18 mouse cellular contexts compared by ENCODE assay signal in genomic region chrX:47641191-47641590, GRCm38 (mm10).
DNase-seq lines count a peak whose midpoint lies in the region; ATAC-seq and TF ChIP-seq lines count a peak whose summit lies in the region.
"Had no signal": no experiment of that assay in that cellular context is flagged by ENCODE, and none has a peak within 500 bp of the region (broad histone marks: within the 10 kb centered on the region; RNA-seq: fewer than 3 reads in every experiment).

No protein-coding gene starts in this region.

- no peaks in the 10 kb centered on the region for H3K27me3 ChIP-seq in forebrain, embryonic 13.5 days
- H3K27me3 ChIP-seq in forebrain, embryonic 16.5 days (replicated peaks; ENCODE audit: control insufficient read depth, insufficient read depth, low read length): no peaks in the 10 kb centered on the region
- no peaks in the 10 kb centered on the region for H3K27me3 ChIP-seq in heart, embryonic 10.5 days (ENCODE audit: insufficient read depth, poor library complexity, severe bottlenecking)
- H3K27me3 ChIP-seq: heart, embryonic 13.5 days; hindbrain, embryonic 12.5 days; hindbrain, embryonic 15.5 days had no signal

- ATAC-seq in forebrain, embryonic 13.5 days: peak; percentile 77
- peak; percentile 70 for ATAC-seq in forebrain, embryonic 16.5 days
- no peak for ATAC-seq in activated CD4-positive, CD25-positive, alpha-beta regulatory T cell, adult 4 months
- ATAC-seq: CD4-positive, CD25-positive, alpha-beta regulatory T cell, adult 4 months had no signal

- H3K9me3 ChIP-seq in forebrain, embryonic 13.5 days (replicated peaks): no peaks in the 10 kb centered on the region
- no peaks in the 10 kb centered on the region for H3K9me3 ChIP-seq in forebrain, embryonic 16.5 days (ENCODE audit: control insufficient read depth, low read length)
- no peaks in the 10 kb centered on the region for H3K9me3 ChIP-seq in heart, embryonic 10.5 days
- H3K9me3 ChIP-seq: heart, embryonic 13.5 days; hindbrain, embryonic 12.5 days; hindbrain, embryonic 15.5 days had no signal

- H3K27ac ChIP-seq in forebrain, embryonic 13.5 days: no peak overlapping the region
- no peak overlapping the region for H3K27ac ChIP-seq in forebrain, embryonic 16.5 days (ENCODE audit: low read length)
- H3K27ac ChIP-seq in heart, embryonic 10.5 days: no peak overlapping the region
- H3K27ac ChIP-seq: heart, embryonic 13.5 days; hindbrain, embryonic 12.5 days; hindbrain, embryonic 15.5 days had no signal

- intact Hi-C loops in heart, postnatal 10 days (cut with DNase I): no loop called here

- peak; percentile 61 for DNase-seq in brain, embryonic 14.5 days (ENCODE audit: low read depth)
- no peak for DNase-seq in heart, embryonic 10.5 days (ENCODE audit: low spot score)
- no peak for DNase-seq in heart, postnatal 10 days
- DNase-seq: adrenal gland, adult 8-10 months; adrenal gland, postnatal 25 days; cerebellum, adult 18-20 months; cerebellum, adult 9-10 months; cerebellum, postnatal 14 days; gastrocnemius, postnatal 25 days; heart, adult 18-20 months; kidney, adult 11 months had no signal

- H3K36me3 ChIP-seq in forebrain, embryonic 13.5 days (ENCODE audit: poor library complexity, severe bottlenecking): no peaks in the 10 kb centered on the region
- no peaks in the 10 kb centered on the region for H3K36me3 ChIP-seq in forebrain, embryonic 16.5 days (ENCODE audit: control insufficient read depth, insufficient read depth)
- no peaks in the 10 kb centered on the region for H3K36me3 ChIP-seq in heart, embryonic 10.5 days
- H3K36me3 ChIP-seq: heart, embryonic 13.5 days; hindbrain, embryonic 12.5 days; hindbrain, embryonic 15.5 days had no signal

- no peak for TF ChIP-seq CTCF in brain, embryonic 14.5 days (IDR thresholded peaks at IDR 0.05; ENCODE audit: borderline replicate concordance, extremely low read depth, insufficient read depth, insufficient read length)

- whole genome bisulfite sequencing in forebrain, embryonic 13.5 days: 43% methylated on average over 2 of the region's 2 CpGs
- WGBS in forebrain, embryonic 16.5 days: 48% methylated on average over 2 of the region's 2 CpGs
- WGBS in heart, embryonic 10.5 days: 68% methylated on average over 2 of the region's 2 CpGs

- no peaks in the 10 kb centered on the region for H3K4me1 ChIP-seq in forebrain, embryonic 13.5 days
- H3K4me1 ChIP-seq in forebrain, embryonic 16.5 days (replicated peaks; ENCODE audit: control insufficient read depth, insufficient read depth, low read length): no peaks in the 10 kb centered on the region
- H3K4me1 ChIP-seq in heart, embryonic 10.5 days: no peaks in the 10 kb centered on the region
- H3K4me1 ChIP-seq: heart, embryonic 13.5 days; hindbrain, embryonic 12.5 days; hindbrain, embryonic 15.5 days had no signal

- H3K9ac ChIP-seq in forebrain, embryonic 13.5 days: no peak overlapping the region
- H3K9ac ChIP-seq in forebrain, embryonic 16.5 days (replicated peaks; ENCODE audit: low read depth, low read length): no peak overlapping the region
- H3K9ac ChIP-seq: heart, embryonic 13.5 days; hindbrain, embryonic 12.5 days; hindbrain, embryonic 15.5 days had no signal

- H3K4me2 ChIP-seq in forebrain, embryonic 13.5 days: no peak overlapping the region
- no peak overlapping the region for H3K4me2 ChIP-seq in forebrain, embryonic 16.5 days (ENCODE audit: low read length)
- H3K4me2 ChIP-seq: heart, embryonic 13.5 days; hindbrain, embryonic 12.5 days; hindbrain, embryonic 15.5 days had no signal

- TF ChIP-seq POLR2A in brain, embryonic 14.5 days (IDR thresholded peaks at IDR 0.05; ENCODE audit: borderline replicate concordance, extremely low read depth, insufficient read depth, insufficient read length, poor library complexity, severe bottlenecking): no peak

- H3K4me3 ChIP-seq in forebrain, embryonic 13.5 days: no peak overlapping the region
- H3K4me3 ChIP-seq in forebrain, embryonic 16.5 days (replicated peaks; ENCODE audit: low read length): no peak overlapping the region
- H3K4me3 ChIP-seq in heart, embryonic 10.5 days: no peak overlapping the region
- H3K4me3 ChIP-seq: heart, embryonic 13.5 days; hindbrain, embryonic 12.5 days; hindbrain, embryonic 15.5 days had no signal
